Mouse (Mus musculus) embryonic facial prominence, embryonic 11.5 days (tissue): Measurements from ENCODE around the gene Osbpl7. TPM values are rescaled to one million over a fixed set of nuclear protein-coding genes. Genes with fewer than 3 reads are reported as not detected.
A peak's percentile ranks its signal among the peaks of the same experiment; 100 is the strongest.

ENCODE experiments used
- ATAC-seq: fragments of 200-750 bp; cut with Nextera tagmentation; replicated peaks from 2 replicates; pipeline ENCODE4 v1.8.0; 2017; ENCODE audit warnings: low read depth; ENCODE audit not compliant: insufficient number of reproducible peaks, low FRiP score, low TSS enrichment
- DNase-seq: peaks from one replicate; pipeline ENCODE4 v3.0.0-alpha.2; 2015; ENCODE audit warnings: low spot score
- H3K27ac ChIP-seq: fragments of 300-500 bp; sonication (generic); replicated peaks from 2 replicates; pipeline ENCODE4 v1.5.1; 2014; ENCODE audit warnings: mild to moderate bottlenecking, low read depth, low read length, control low read depth
- H3K27me3 ChIP-seq: fragments of 300-500 bp; sonication (generic); 2 replicates; pipeline ENCODE4 v1.6.1; 2014; ENCODE audit warnings: mild to moderate bottlenecking, low read length, moderate library complexity, mixed read lengths; ENCODE audit not compliant: control insufficient read depth, insufficient read depth
- H3K36me3 ChIP-seq: fragments of 300-500 bp; sonication (generic); replicated peaks from 2 replicates; pipeline ENCODE4 v1.6.1; 2014; ENCODE audit warnings: low read depth, mild to moderate bottlenecking, low read length, moderate library complexity, mixed read lengths; ENCODE audit not compliant: control insufficient read depth, insufficient read depth
- H3K4me1 ChIP-seq: fragments of 300-500 bp; sonication (generic); 2 replicates; pipeline ENCODE4 v1.6.1; 2014; ENCODE audit warnings: low read length, mixed read lengths; ENCODE audit not compliant: control insufficient read depth, insufficient read depth
- H3K4me2 ChIP-seq: fragments of 300-500 bp; sonication (generic); 2 replicates; pipeline ENCODE4 v1.6.1; 2014; ENCODE audit warnings: low read depth, mild to moderate bottlenecking, control low read depth, low read length, moderate library complexity
- H3K4me3 ChIP-seq: fragments of 300-500 bp; sonication (generic); 2 replicates; pipeline ENCODE4 v1.5.1; 2014; ENCODE audit warnings: low read depth, low read length, control low read depth
- H3K9ac ChIP-seq: fragments of 300-500 bp; sonication (generic); replicated peaks from 2 replicates; pipeline ENCODE4 v1.6.1; 2014; ENCODE audit warnings: mild to moderate bottlenecking, control low read depth, low read length
- H3K9me3 ChIP-seq: fragments of 300-500 bp; sonication (generic); replicated peaks from 2 replicates; pipeline ENCODE4 v1.6.1; 2016; ENCODE audit warnings: mild to moderate bottlenecking, low read length, inconsistent platforms, mixed read lengths; ENCODE audit not compliant: control insufficient read depth
- WGBS: fragments of 180-500 bp; shearing (Covaris S2); extraction: QIAGEN DNeasy Blood & Tissue Kit; methylation state at CpG from one replicate; pipeline ENCODE4 v1.1.7; 2014; 5-methylcytosine and 5-hydroxymethylcytosine counted together
- polyA plus RNA-seq: library from polyadenylated mRNA; unstranded; fragments of >200 nt; fragmentation: Nextera tagmentation; extraction: Ambion mirVana; gene quantifications from 2 replicates; pipeline ENCODE4 v1.2.1, GENCODE M21; 2014

Osbpl7 gene
- polyA plus RNA-seq, 1 experiment from 2014 or later, result 4.3 TPM

DNA sequence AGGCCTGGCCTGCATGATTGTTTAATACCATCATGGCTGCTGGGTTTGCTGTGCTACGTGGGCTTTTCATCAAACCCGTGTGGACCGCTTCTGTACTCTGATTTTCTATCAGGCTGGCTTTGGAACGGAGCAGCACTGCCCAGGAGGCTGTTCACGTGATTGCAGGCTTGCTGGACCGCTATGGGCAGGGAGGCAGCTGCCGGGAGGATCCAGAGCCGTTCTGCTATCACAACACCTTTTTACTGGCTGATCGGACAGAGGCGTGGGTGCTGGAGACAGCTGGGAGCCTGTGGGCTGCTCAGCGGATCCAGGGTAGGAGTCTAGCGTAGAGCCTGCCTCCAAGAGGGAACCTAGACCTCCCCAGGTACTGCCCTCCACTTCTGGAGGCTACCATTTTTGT, 18.5 kb upstream of the Osbpl7 start:
- H3K4me1 ChIP-seq, result no peaks in the 10 kb centered on the region
- WGBS, result 83% methylated on average over 12 of the region's 12 CpGs

GRCm38 (mm10) chr11:97032499-97032898, 17.9 kb upstream of the Osbpl7 start:
- DNase-seq, result no peak
- Histone ChIP-seq H3K9me3 (no peaks in the 10 kb centered on the region), H3K27ac (no peak overlapping the region), H3K4me1 (no peaks in the 10 kb centered on the region), H3K9ac (no peak overlapping the region), H3K4me2 (no peak overlapping the region), H3K27me3 (no peaks in the 10 kb centered on the region), H3K4me3 (no peak overlapping the region), H3K36me3 (no peaks in the 10 kb centered on the region)
- 96% methylated on average over 4 of the region's 4 CpGs for WGBS
- ATAC-seq, result no peak

More for the DNA sequence above, 18.5 kb upstream of the Osbpl7 start:
- ATAC-seq (no peak), DNase-seq (no peak)
- Histone ChIP-seq H3K4me3 (no peak overlapping the region), H3K4me2 (no peak overlapping the region), H3K9me3 (no peaks in the 10 kb centered on the region), H3K27ac (no peak overlapping the region), H3K9ac (no peak overlapping the region), H3K27me3 (no peaks in the 10 kb centered on the region), H3K36me3 (no peaks in the 10 kb centered on the region)

DNA sequence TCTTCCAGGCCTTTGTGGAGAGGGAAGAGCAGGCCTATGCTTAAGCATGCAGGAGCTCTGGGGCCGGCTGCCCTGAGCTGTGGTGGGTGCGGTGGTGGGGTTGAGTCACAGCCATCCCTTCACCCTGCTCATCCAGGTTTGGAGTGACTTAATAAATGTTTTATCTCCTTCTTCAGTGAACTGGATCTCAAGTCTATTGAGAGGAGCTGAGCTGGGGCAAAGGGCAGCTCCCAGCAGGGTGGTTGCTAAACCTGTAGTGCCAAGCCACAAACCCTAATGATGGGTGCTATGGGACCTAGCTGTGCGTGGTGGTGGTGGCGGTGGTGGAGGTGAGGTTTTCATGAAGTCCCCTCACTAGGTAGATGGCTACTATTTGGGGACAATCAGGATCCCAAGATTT, 16.6 kb upstream of the Osbpl7 start:
- 88% methylated on average over 4 of the region's 4 CpGs for WGBS

GRCm38 (mm10) chr11:97036141-97036540, 14.3 kb upstream of the Osbpl7 start:
- Histone ChIP-seq H3K27me3 (no peaks in the 10 kb centered on the region), H3K4me1 (no peaks in the 10 kb centered on the region), H3K4me2 (no peak overlapping the region), H3K9ac (no peak overlapping the region), H3K27ac (no peak overlapping the region), H3K36me3 (no peaks in the 10 kb centered on the region), H3K9me3 (no peaks in the 10 kb centered on the region), H3K4me3 (no peak overlapping the region)
- 80% methylated on average over 5 of the region's 5 CpGs for WGBS
- DNase-seq (no peak), ATAC-seq (no peak)

More for the DNA sequence above, 16.6 kb upstream of the Osbpl7 start:
- no peaks in the 10 kb centered on the region for H3K27me3 ChIP-seq
- no peak overlapping the region for H3K9ac ChIP-seq
- no peaks in the 10 kb centered on the region for H3K4me1 ChIP-seq
- H3K4me2 ChIP-seq, result no peak overlapping the region
- no peaks in the 10 kb centered on the region for H3K36me3 ChIP-seq
- H3K4me3 ChIP-seq, result no peak overlapping the region
- no peaks in the 10 kb centered on the region for H3K9me3 ChIP-seq
- ATAC-seq (no peak), DNase-seq (no peak)
- no peak overlapping the region for H3K27ac ChIP-seq

DNA sequence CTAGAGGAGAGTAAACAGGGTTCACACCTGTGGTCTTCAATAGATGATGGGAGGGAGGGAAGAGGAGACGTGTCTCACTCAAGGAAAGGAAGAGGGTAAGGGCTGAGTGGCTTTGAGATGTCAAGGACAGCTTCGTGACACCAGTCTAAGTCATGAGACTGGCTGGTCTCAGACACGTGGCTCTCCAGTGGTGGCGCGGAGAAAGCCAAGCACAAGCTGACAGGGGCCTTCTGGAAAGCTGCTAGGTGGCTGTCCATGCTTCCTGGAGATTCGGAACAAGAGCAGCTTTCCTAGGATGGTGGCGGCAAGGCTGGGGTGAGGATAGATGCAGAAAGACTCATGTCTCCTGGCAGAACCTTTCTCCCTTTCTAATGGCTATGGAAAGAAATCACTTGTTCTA, 11.5 kb upstream of the Osbpl7 start:
- Histone ChIP-seq H3K4me1 (0 out of 2 replicates have a peak, but pooled peaks cover 2% of the 10 kb centered on the region), H3K27me3 (no peaks in the 10 kb centered on the region), H3K36me3 (no peaks in the 10 kb centered on the region), H3K4me2 (no peak overlapping the region), H3K4me3 (no peak overlapping the region), H3K27ac (no peak overlapping the region), H3K9me3 (no peaks in the 10 kb centered on the region), H3K9ac (no peak overlapping the region)
- no peak for ATAC-seq
- 68% methylated on average over 7 of the region's 7 CpGs for WGBS
- no peak for DNase-seq

DNA sequence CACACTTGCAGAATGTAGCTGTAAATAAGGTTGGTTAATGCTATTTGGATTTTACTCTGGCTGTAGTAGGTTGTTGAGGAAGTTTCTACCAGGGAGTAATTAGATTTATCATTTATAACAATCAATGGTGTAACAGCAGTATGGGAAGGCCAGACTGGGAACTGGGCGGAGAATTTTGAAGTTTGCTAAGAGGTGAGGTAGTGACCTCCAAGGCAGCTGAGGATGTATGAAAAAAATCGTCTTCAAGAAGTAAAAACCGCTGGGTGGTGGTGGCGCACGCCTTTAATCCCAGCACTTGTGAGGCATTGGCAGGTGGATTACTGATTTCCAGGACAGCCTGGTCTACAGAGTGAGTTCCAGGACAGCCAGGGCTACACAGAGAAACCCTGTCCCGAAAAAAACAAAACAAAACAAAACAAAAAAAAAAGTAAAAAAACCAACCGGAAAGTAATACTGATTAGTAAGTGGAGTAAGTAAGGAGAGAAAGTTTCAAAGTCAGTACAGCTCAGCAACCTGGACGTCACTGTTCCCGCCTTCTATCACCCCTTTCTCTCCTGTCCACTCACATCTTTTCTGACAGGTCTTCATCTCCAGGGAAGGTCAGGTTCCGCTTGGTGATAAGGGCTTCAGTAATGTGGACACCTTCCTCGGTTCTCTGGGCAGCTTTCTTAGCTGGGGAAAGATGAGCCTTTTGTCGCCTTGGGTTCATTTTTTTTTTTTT, 10.0 kb upstream of the Osbpl7 start:
- H3K9me3 ChIP-seq, result no peaks in the 10 kb centered on the region
- H3K4me2 ChIP-seq, result peak overlapping the region; percentile 66; the same call in 1 of the 2 replicates
- DNase-seq (no peak), ATAC-seq (no peak)
- H3K27ac ChIP-seq, result no peak overlapping the region
- 0 out of 2 replicates have a peak, but pooled peaks cover 2% of the 10 kb centered on the region for H3K4me1 ChIP-seq
- H3K4me3 ChIP-seq, result 0 out of 2 replicates have a peak overlapping the region, but pooled peaks have one; percentile 35
- H3K36me3 ChIP-seq, result no peaks in the 10 kb centered on the region; the same call in 1 of the 2 replicates
- H3K27me3 ChIP-seq, result no peaks in the 10 kb centered on the region
- WGBS, result 53% methylated on average over 12 of the region's 12 CpGs
- no peak overlapping the region for H3K9ac ChIP-seq

DNA sequence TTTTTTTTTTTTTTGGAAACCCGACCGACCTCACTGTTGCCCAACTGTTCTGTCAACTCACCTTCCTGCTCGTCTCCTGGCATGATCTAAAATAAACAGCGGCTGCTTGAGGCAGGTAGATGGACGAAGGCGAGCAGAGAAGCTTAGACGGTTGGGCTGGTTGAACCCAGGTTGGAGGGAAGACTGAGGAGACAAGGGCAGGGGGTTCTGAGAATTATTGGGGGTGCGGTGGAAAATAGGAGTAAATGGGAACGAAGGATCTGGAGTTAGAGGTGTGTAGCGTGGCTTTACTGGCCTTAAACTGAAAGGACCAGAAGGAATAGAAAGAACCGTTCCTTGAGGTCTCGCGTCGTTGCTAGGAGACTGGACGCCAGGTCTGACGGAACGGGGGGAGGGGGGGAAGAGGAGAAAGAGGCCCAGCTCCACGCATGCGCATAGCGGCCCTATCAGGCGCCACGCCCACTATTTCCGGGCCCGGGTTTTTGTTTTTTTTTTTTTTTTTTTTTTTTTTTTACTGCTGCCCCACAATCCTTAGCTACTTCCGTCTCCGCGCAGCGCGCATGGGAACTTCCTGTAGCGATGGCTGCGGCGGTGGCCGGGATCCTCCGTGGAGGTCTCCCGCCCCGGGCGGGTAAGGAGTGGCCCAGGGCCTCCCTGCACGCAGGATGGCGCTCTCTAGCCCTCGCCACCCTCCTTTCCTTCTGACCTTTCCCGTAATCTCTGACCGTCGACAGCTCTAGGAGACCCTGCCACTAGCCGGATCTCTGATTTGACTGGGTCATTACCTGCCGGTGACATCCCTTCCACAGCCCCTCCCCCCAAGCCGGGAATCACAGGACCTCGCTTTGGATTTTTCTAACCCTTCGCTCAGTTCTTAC, 9.2 kb upstream of the Osbpl7 start, which contains the start of the genes Lrrc46 and Mrpl10:
TSS of gene Lrrc46 (minus strand) at position 386 of the 878 bp plus-strand sequence.
TSS of gene Mrpl10 (plus strand) at position 539 of the 878 bp plus-strand sequence.
- no peaks in the 10 kb centered on the region for H3K9me3 ChIP-seq
- 2% methylated on average over 43 of the region's 48 CpGs for WGBS
- ATAC-seq (peak; percentile 85), DNase-seq (peak; percentile 98)
- H3K4me1 ChIP-seq, result 0 out of 2 replicates have a peak, but pooled peaks cover 2% of the 10 kb centered on the region
- no peaks in the 10 kb centered on the region; the same call in 1 of the 2 replicates for H3K36me3 ChIP-seq
- H3K9ac ChIP-seq, result peak within 1 kb of the TSS; percentile 74
- no peaks in the 10 kb centered on the region for H3K27me3 ChIP-seq
- H3K4me2 ChIP-seq, result peak within 1 kb of the TSS; percentile 66
- peak within 1 kb of the TSS; percentile 60 for H3K4me3 ChIP-seq
- H3K27ac ChIP-seq, result no peak within 1 kb of the TSS
